In the genomic region with DNA sequence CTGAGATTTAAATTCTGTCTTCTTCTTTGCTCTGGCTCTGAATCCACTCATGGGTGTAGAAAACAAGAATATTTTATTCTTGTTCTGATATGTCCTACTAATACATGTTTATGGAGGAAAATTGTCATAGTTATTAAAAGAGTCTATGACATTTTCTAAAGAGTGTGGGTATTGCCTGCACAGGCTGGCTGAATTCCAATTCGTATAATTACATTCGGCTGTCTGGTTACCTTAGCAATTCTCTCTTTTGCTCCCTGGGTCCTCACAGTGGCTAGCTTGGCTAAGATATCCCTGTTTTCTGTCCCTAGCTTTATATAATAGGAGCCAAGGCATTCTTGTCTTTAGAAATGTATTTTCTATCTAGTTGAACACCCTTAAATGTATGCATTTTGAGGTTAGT, we compare ENCODE assay signal across 16 mouse cellular contexts.
"Had no signal": no experiment of that assay in that cellular context is flagged by ENCODE, and none has a peak within 500 bp of the region (broad histone marks: within the 10 kb centered on the region; RNA-seq: fewer than 3 reads in every experiment).

No protein-coding gene starts in this region.

- H3K4me3 ChIP-seq: neural tube, embryonic 13.5 days; neural tube, embryonic 15.5 days; stomach, embryonic 15.5 days had no signal

- H3K9ac ChIP-seq: neural tube, embryonic 13.5 days; neural tube, embryonic 15.5 days; stomach, embryonic 15.5 days had no signal

- H3K4me2 ChIP-seq: neural tube, embryonic 13.5 days; neural tube, embryonic 15.5 days; stomach, embryonic 15.5 days had no signal

- H3K27ac ChIP-seq: neural tube, embryonic 13.5 days; neural tube, embryonic 15.5 days; stomach, embryonic 15.5 days; stomach, postnatal 0 days had no signal

- H3K36me3 ChIP-seq: neural tube, embryonic 13.5 days; neural tube, embryonic 15.5 days; stomach, embryonic 15.5 days had no signal

- DNase-seq: retina, postnatal 1 day; right cerebral cortex, adult 18-20 months; right cerebral cortex, postnatal 14 days; right cerebral cortex, postnatal 25 days; right cerebral cortex, postnatal 4 days; spleen, adult 18-20 months; thymus, adult 18-20 months; thymus, adult 2 months; thymus, postnatal 14 days; thymus, postnatal 25 days; thymus, postnatal 36 days; thymus, postnatal 4 days had no signal

- H3K4me1 ChIP-seq: neural tube, embryonic 13.5 days; neural tube, embryonic 15.5 days; stomach, embryonic 15.5 days had no signal

- H3K9me3 ChIP-seq: neural tube, embryonic 13.5 days; neural tube, embryonic 15.5 days; stomach, embryonic 15.5 days had no signal

- H3K27me3 ChIP-seq: neural tube, embryonic 13.5 days; neural tube, embryonic 15.5 days; stomach, embryonic 15.5 days had no signal
